Mouse (Mus musculus) kidney, adult 2 months (tissue): ENCODE measurements at regions not wholly inside any gene's neighbourhood (a gene's known extent, or its start where the extent isn't known, plus 50 kb on each side); places are given as distances from the start of the nearest gene placed in this dataset.
A peak's percentile ranks its signal among the peaks of the same experiment; 100 is the strongest.

Source experiments
- DNase-seq: peaks from one replicate; pipeline ENCODE4 v3.0.0; 2021
- H3K27ac ChIP-seq: fragments of 200-500 bp; 2 replicates; pipeline ENCODE4 v1.5.1; 2012; ENCODE audit warnings: low read depth, low read length, control low read depth, inconsistent platforms; ENCODE audit not compliant: insufficient read depth
- H3K27me3 ChIP-seq: fragments of 200-500 bp; replicated peaks from 2 replicates; pipeline ENCODE4 v1.6.1; 2012; ENCODE audit warnings: mild to moderate bottlenecking, moderate library complexity, low read length, inconsistent platforms; ENCODE audit not compliant: control insufficient read depth, insufficient read depth
- H3K36me3 ChIP-seq: fragments of 200-500 bp; 2 replicates; pipeline ENCODE4 v1.6.1; 2012; ENCODE audit warnings: mild to moderate bottlenecking, moderate library complexity, low read length, inconsistent platforms; ENCODE audit not compliant: control insufficient read depth, insufficient read depth
- H3K4me1 ChIP-seq: fragments of 200-500 bp; 2 replicates; pipeline ENCODE4 v1.6.1; 2011; ENCODE audit warnings: low read length; ENCODE audit not compliant: control insufficient read depth, insufficient read depth
- H3K4me3 ChIP-seq: fragments of 200-500 bp; 2 replicates; pipeline ENCODE4 v1.5.1; 2011; ENCODE audit warnings: mild to moderate bottlenecking, low read depth, low read length, control low read depth; ENCODE audit not compliant: insufficient read depth
- CTCF ChIP-seq: fragments of 200-500 bp; conservative IDR thresholded peaks from 2 replicates; pipeline ENCODE4 v1.5.1; 2011; ENCODE audit warnings: low read depth, mild to moderate bottlenecking, control low read depth, low read length, moderate library complexity, mixed read lengths; ENCODE audit not compliant: insufficient read depth, insufficient read length
- POLR2A ChIP-seq: fragments of 200-500 bp; IDR thresholded peaks from one replicate; pipeline ENCODE4 v1.6.1; 2011; ENCODE audit warnings: low read depth, low read length, control low read depth
- WGBS: fragments of 180-500 bp; shearing (Covaris S2); methylation state at CpG from one replicate; pipeline ENCODE4 v1.1.7; 2018; 5-methylcytosine and 5-hydroxymethylcytosine counted together

- no peak for TF ChIP-seq POLR2A
- no peak for TF ChIP-seq CTCF
- no peak for DNase-seq
- H3K27me3 ChIP-seq: no peaks in the 10 kb centered on the region
- no peak overlapping the region for H3K4me3 ChIP-seq
- 86% methylated on average over 5 of the region's 5 CpGs for WGBS
- no peaks in the 10 kb centered on the region for H3K4me1 ChIP-seq
- no peaks in the 10 kb centered on the region for H3K36me3 ChIP-seq
- no peak overlapping the region for H3K27ac ChIP-seq
Observed at GRCm38 (mm10) chr4:56325156-56325555, 414.7 kb upstream of the Gm26657 start.

- TF ChIP-seq POLR2A (no peak), CTCF (no peak)
- 94% methylated on average over 4 of the region's 4 CpGs for WGBS
- no peaks in the 10 kb centered on the region for H3K4me1 ChIP-seq
- no peak for DNase-seq
- no peaks in the 10 kb centered on the region for H3K36me3 ChIP-seq
- no peak overlapping the region for H3K27ac ChIP-seq
- H3K27me3 ChIP-seq: no peaks in the 10 kb centered on the region
- no peak overlapping the region for H3K4me3 ChIP-seq
Observed at GRCm38 (mm10) chr4:56319134-56319533, 420.7 kb upstream of the Gm26657 start.

GRCm38 (mm10) chr4:56305664-56306330, 434.1 kb upstream of the Gm26657 start:
- H3K36me3 ChIP-seq: no peaks in the 10 kb centered on the region
- H3K4me3 ChIP-seq: no peak overlapping the region
- WGBS: 65% methylated on average over 6 of the region's 6 CpGs
- no peak for TF ChIP-seq POLR2A
- no peak for TF ChIP-seq CTCF
- no peak overlapping the region for H3K27ac ChIP-seq
- no peaks in the 10 kb centered on the region for H3K27me3 ChIP-seq
- no peaks in the 10 kb centered on the region for H3K4me1 ChIP-seq
- peak; percentile 28 for DNase-seq

GRCm38 (mm10) chr4:56304275-56304674, 435.6 kb upstream of the Gm26657 start:
- TF ChIP-seq CTCF: no peak
- TF ChIP-seq POLR2A: no peak
- H3K27ac ChIP-seq: no peak overlapping the region
- no peak for DNase-seq
- H3K4me1 ChIP-seq: no peaks in the 10 kb centered on the region
- no peaks in the 10 kb centered on the region for H3K36me3 ChIP-seq
- no peaks in the 10 kb centered on the region for H3K27me3 ChIP-seq
- 35% methylated on average over 2 of the region's 2 CpGs for WGBS
- H3K4me3 ChIP-seq: no peak overlapping the region

DNA sequence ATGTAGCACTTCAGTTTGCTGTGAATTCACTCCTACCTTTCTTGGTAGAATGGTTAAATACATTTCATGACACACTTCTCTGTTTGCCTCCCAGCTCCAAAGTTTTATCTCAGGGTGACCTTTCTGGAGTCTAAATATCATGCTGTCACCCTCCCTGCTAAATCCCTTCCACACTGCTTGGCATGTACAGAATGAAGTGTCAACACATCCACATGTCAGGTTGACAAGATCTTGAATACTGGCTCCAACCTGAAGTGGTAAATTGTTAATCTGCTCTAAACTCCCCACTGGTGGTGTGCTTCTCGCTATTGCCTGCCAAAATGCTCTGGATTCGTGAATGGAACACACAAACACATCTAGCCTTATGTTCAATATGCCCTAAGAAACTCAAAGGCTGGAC, 451.9 kb upstream of the Gm26657 start:
- Histone ChIP-seq H3K4me1 (no peaks in the 10 kb centered on the region), H3K36me3 (no peaks in the 10 kb centered on the region), H3K27me3 (no peaks in the 10 kb centered on the region), H3K4me3 (no peak overlapping the region), H3K27ac (no peak overlapping the region)
- TF ChIP-seq CTCF: no peak
- TF ChIP-seq POLR2A: no peak
- WGBS: 87% methylated on average over 2 of the region's 2 CpGs
- no peak for DNase-seq

- no peak overlapping the region for H3K4me3 ChIP-seq
- TF ChIP-seq CTCF (no peak), POLR2A (no peak)
- no peaks in the 10 kb centered on the region for H3K36me3 ChIP-seq
- peak; percentile 10 for DNase-seq
- H3K27me3 ChIP-seq: no peaks in the 10 kb centered on the region
- H3K4me1 ChIP-seq: no peaks in the 10 kb centered on the region
- WGBS: 66% methylated on average over 2 of the region's 2 CpGs
- H3K27ac ChIP-seq: no peak overlapping the region
Observed at GRCm38 (mm10) chr4:56284490-56284889, 455.4 kb upstream of the Gm26657 start.

DNA sequence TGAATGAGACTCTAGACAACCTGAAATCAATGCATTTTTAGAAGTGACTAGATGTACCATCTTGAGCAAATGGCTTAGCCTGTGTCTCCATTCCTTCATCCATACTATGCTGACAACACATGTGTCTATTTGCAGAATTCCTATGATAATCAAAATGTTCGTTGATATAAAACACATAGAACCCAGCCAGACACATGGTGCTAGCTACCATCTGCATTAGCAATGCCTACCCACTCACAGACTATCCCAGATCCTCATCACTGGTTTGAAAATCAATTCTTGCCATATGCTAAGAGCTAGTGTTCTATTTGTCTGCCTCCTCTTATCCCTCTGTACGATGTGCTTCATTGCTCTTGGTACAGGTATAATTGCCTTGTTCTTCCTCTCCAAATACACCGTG, 464.0 kb upstream of the Gm26657 start:
- TF ChIP-seq POLR2A: no peak
- TF ChIP-seq CTCF: no peak
- no peak for DNase-seq
- Histone ChIP-seq H3K27me3 (no peaks in the 10 kb centered on the region), H3K4me3 (no peak overlapping the region), H3K36me3 (no peaks in the 10 kb centered on the region), H3K4me1 (no peaks in the 10 kb centered on the region), H3K27ac (no peak overlapping the region)
- WGBS: 70% methylated on average over 3 of the region's 3 CpGs

DNA sequence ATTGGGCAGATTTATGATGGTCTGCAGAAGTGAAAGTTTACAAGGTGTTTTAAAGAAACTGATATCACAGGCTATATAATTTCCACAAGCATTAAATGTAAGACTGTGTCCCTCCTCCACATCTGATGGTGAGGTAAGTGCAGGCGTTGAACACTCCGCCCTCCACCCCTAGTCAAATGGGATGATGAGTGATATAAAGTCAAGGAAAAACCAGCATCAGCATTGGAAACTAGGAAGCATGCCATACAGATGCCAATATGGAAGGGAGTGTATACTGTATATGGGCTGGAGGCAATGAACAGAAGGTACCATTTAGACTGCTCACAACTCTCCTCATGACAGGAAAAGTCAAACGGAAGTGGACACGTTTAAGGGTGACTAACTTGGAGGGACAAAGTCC, 468.5 kb upstream of the Gm26657 start:
- no peak overlapping the region for H3K27ac ChIP-seq
- 74% methylated on average over 4 of the region's 4 CpGs for WGBS
- no peaks in the 10 kb centered on the region for H3K4me1 ChIP-seq
- DNase-seq: no peak
- H3K4me3 ChIP-seq: no peak overlapping the region
- H3K27me3 ChIP-seq: no peaks in the 10 kb centered on the region
- H3K36me3 ChIP-seq: no peaks in the 10 kb centered on the region
- no peak for TF ChIP-seq POLR2A
- no peak for TF ChIP-seq CTCF
